Mouse (Mus musculus) thymus, adult 18-20 months (tissue): ENCODE results near the gene Msrb3.

Experiments used
- DNase-seq, 2 experiments: peaks; one replicate each; pipeline ENCODE4 v3.0.0; 2022; ENCODE audit warnings: mixed read lengths in 2 of 2

Gene Msrb3

DNA sequence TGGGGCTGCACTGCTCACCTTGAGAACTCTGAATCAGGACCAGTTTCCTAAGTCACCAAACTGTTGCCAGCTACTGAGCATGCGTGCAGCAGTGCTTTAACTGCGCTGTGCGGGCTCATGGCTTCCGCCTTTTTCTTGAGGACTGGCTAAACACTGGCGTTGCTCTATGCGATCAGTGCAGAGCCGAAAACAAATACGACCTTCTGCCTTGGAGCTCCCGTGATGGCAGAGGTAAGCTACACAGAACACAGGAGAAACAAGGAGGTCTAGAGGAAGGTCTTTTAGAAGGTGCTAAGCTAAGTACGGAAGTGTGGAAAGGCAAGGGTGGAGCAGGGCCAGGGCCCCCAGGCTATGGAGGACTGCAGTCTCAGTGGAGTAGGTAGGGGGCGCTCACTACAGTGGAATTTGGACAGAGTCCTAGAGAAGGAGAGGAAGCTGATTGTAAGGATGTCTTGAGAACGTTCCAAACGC is 41.3 kb downstream of the Msrb3 start:
- DNase-seq, result no peak

- no peak for DNase-seq
Observed at GRCm38 (mm10) chr10:120854329-120854728, 44.6 kb downstream of the Msrb3 start.

- DNase-seq, result no peak
Observed at GRCm38 (mm10) chr10:120853816-120854215, 45.1 kb downstream of the Msrb3 start.

GRCm38 (mm10) chr10:120851196-120851781 is 47.6 kb downstream of the Msrb3 start:
- no peak for DNase-seq

GRCm38 (mm10) chr10:120850391-120851195 is 48.3 kb downstream of the Msrb3 start:
- no peak for DNase-seq

DNA sequence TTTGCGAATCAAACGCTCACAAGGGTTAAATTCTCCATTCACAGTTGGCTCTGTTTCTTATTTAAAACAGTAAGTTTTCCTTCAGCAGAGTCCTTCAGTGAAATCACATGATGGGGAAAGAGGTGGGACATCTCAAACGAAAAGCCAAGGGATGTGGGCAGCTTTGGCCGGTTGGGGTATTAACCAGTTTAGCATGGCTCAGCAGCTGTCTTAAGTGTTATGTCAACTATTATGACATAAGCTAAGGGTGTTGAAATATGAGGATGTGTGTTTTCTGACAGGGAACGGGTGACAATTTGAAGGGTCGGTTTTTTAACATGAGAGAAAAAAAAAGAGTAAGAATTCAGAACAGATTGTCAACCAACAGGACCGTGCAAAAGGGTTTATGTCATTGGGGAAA is 50.2 kb downstream of the Msrb3 start:
- DNase-seq, result no peak

- no peak for DNase-seq
Observed at GRCm38 (mm10) chr10:120847785-120848184, 51.1 kb downstream of the Msrb3 start.

DNA sequence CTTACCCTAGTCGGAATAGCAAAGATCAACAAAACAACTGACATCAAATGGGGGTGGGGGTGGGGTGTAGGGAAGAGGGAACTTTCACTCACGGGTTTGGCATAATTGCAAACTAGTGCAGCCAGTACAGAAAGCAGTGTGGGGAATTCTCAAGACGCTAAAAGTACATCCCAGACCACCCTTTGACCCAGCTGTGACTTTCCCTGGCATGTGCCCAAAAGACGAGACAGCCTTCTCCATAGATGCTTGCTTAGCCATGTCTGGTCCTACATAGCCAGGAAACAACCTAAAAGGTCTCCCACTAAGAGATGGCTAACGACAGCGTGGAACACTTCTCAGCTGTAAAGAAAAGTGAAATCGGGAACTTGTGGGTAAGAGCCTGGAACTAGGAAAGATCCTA is 58.9 kb downstream of the Msrb3 start:
- no peak for DNase-seq

DNA sequence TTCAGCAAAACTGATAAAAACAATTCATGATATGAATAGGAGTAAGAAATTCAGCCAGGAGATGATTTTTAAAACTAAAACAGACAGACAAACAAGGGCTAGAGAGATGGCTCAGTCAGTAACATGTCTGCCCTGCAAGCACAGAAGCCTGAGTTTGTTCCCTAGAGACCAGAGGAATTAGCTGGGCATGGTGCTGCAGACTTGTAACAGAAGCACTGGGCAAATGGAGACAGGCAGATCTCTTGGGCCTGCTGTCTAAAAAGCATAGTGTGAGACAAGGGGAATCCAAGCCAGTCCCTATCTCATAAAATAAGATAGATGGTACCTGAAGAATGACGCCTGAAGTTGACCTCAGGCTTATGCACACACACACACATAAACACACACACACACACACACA is 64.4 kb downstream of the Msrb3 start:
- DNase-seq, result no peak

DNA sequence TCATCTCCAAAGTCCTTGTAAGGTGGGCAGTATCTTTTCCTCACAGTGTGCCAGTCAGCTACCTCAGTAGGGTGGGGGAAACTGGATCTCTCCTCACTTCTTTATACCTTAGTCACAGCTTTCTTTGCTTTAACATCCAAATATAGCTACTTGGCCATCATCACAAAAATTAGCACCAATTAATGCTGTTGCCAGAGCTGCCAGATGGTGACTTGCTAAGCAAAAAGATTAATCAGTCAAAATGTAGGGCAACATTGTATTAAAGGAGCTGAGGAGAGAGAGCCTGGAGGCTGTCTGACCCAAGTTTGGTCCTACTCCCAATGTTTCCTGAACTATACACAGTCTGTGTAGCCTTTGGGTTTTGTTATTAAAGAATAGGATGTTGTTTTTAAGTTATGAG is 65.1 kb downstream of the Msrb3 start:
- DNase-seq, result no peak

DNA sequence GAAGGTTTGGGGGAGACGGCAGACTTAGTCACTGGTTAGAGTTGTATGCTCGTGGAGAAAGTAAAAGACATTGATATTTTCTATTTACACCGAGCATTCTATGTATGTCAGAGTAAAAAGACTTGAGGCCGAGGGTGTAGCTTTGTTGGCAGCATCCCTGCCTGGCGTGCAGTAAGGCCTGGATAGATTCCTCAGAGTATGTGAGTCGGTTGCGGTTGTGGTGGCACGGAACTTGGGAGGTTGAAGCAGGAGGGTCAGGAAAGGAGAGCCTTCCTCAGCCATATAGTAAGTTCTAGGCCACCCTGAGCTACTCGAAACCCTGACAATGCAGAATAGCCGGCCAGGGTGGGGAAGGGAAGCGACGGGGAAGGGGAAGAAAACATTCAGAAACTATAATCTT is 71.1 kb downstream of the Msrb3 start:
- no peak for DNase-seq

GRCm38 (mm10) chr10:120826795-120827669 is 71.9 kb downstream of the Msrb3 start:
- no peak for DNase-seq

GRCm38 (mm10) chr10:120826381-120826780 is 72.5 kb downstream of the Msrb3 start:
- DNase-seq, result no peak

DNA sequence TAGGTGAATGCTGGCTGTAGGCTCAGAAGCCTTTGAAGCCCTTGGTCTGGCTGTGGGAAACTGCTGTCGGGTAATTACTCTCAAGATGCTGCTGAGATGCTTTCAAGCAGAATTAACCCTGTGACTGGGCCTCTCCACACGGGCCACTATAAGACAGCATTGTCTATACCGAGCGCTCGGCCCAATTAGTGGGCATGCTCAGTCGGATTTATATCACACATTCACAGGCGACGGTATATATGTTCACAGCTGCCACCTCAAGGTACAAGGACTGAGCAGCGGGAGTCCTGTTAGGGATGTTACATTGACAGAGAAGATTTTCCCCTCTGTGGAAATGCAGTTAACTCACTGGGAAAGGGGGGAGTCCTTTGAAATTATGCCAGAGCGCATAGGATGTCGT is 73.3 kb downstream of the Msrb3 start:
- DNase-seq, result no peak

DNA sequence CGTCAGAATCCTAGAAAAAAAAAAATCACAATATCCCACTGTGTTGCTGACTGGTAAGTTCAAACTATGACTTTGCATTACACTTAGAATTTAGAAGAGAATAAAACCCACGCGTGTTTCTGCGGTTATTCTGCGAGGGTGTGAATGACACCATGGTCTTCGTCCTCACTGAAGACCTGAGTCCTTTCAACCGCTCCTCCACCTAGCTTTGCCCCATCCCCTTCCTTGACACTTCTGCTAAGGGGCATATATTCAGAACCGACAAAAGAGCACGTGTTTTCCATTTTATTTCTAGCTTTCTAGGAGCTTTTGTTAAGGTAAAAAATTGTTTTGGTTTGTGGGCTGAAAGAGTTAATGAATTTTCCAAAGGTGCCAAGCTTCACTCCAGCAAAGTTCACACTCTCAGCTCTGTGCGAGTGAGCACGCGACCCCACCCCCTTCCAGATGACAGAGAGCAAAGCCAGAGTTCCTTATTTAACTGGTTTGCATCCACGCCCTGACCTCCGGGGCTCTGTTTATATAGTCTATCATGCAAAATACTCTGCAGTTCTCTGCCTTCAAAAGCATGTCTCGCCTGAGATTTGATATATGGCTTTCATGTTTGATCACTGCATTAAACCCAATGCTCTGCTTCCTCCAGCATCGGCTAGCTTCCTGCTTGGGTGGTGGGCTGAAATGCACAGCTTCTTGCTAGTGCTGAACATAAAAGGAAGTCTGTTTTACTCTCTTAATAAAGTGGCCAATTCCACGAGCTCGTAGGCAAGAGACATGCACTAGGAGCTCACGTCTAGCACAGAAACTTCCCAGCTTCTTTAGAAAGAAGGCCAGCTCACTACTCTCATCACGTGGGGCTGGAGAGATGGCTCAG is 77.2 kb downstream of the Msrb3 start:
- DNase-seq, result no peak

DNA sequence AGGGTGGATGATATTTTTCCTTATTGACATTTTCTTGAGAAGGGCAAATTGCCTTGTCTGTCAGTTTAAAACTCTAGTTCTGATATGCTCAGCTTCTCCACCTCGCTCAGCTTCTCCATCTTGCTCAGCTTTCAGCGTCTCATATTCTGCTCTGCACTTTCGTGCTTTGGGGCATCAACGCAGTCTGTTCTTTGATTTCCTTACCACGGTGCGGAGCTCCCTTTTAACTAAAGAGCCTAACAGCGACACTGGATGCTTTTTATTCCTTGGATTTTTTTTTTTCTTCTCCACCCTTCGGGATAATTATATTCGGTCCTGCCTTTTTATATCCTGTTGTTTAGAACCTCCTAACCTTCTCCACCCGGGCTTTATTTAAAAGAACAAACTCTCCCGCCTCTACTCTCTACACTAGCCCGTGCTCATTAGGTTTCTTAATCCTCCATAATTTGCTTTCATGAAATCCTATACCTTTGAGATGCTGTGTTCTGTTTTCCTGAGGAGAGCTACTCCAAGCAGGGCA is 78.1 kb downstream of the Msrb3 start:
- no peak for DNase-seq

GRCm38 (mm10) chr10:120815290-120815689 is 83.6 kb downstream of the Msrb3 start:
- DNase-seq, result no peak

DNA sequence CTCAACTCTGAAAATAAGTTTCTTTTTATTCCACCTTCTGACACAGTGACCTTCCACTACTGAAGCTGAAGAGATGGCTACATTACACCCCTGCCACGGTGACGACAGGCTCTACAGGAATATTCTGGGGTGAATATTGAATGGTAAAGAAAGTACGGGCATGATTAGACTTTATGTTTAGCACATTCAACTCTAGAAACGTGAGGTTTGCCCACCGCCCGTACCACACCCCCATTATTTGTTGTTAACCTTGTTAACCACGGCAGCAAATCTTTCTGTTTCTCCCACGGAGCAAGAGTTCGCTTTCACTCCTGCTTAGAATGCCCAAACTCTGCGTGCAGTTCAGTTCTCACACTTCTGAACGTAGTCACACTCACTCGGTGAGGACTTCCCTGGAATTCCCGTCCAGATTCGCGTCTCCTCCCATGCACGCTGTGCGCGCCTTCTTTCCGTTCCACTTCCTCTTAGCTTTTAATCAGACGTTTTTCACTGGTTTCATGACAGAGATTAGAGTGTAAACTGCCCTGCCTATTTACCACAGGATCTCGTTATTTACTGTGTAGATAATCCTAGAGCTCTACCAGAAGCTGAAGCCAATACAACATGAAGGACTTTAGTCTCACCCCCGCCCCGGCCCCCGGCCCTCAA is 87.0 kb downstream of the Msrb3 start:
- DNase-seq, result no peak

DNA sequence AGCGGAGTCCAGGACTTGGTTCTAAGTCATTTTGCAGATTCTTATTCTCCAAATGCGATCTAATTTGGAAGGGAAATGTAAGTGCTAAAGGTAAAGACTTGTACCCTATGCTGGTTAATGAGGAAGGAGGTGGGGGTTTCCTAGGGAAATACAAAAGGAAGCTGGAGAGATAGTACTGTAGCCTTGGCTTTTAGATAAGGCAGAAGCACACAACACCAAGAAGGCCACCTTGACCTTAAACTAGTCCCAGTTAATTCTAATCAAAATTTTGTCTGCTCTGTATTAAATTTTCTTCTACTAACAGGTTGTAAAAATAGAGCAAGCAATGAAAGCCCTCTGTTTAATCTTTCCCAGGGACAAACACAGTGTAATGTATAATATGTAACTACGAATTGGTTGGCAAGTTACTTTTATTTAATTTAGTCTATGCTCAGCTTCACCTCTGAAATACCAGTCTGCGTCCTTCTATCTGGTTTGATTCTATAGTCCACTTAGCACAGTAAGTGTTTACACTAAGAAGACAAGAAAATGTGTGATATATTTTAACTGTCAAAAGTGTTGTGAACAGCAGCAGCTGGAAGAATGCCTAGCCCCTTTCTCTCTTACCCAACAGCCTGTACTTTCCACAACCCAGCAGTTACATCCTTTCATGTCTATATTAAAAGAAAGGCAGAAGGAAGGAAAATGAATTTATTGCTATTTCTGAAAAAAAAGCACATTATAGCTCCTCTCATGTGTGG is 87.9 kb downstream of the Msrb3 start:
- DNase-seq, result no peak

DNA sequence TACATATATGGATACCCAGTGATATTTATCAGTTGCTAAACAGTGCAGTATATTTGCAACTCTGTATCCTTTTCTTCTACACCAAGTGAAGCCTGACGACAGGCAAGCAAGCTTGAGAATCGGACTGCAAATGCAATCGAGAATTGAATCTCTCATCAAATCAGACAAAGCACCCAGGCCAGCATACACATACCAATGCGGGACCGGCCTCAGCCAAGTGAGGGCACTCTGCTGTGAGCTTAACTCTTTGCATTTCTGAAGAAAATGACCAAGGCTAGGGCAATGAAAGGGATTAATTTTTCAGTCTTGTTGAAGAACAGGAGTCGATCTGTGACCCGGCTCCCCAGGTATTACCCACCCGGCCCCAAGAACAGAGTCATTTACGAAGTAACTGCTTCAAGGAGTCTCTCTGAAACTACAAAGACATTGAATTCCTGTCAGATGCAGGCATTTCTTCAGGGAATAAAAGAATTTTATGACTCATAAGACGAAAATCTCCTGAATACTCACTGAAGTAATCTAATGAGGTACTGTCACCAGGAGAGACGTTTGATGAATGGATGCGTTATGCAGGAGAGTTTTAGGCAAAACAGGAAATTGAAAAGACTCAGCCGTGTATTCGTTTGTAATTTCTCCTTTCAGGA is 88.7 kb downstream of the Msrb3 start:
- DNase-seq, result no peak
